Mouse (Mus musculus): ENCODE data around the gene Ccdc78. TPM values are rescaled to one million over a fixed set of nuclear protein-coding genes. Genes with fewer than 3 reads are reported as not detected.
A peak's percentile ranks its signal among the peaks of the same experiment; 100 is the strongest.

Ccdc78 gene
- polyA plus RNA-seq, 1 experiment from 2014 or later = 0.69 TPM

DNA sequence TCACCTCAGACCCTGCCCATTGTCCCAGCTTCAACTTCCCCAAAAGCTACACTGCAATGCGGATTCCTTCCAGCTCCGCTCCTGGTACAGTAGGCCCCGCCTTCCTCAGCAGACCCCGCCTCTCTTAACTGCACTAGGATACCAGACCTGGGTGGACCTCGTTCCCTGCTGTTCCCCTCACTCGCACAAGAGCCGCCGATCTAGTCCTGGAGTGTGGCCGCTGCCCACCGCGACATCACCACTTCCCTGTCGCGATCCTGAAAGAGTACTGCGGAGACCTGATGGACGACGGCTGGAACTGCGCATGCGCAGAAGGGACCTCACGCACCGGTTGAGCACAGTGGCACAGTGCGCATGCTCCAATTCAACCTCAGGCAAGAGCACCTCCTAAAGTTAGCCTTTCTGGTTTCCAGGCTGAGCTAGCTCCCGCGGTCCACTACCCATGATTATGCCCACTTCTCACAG, 1.1 kb upstream of the Ccdc78 start, which contains the start of gene Haghl:
TSS of gene Haghl (minus strand) at position 393 of the 465 bp plus-strand sequence.
- peak; percentile 88 for ATAC-seq (ENCODE audit: low FRiP score)
- peaks cover 62% of the 10 kb centered on the region for H3K36me3 ChIP-seq (replicated peaks)
- H3K9me3 ChIP-seq = no peaks in the 10 kb centered on the region
- WGBS = under 1% methylated on average over 23 of the region's 23 CpGs
- H3K4me2 ChIP-seq = peak within 1 kb of the TSS; percentile 88
- no peaks in the 10 kb centered on the region for H3K27me3 ChIP-seq
- peak within 1 kb of the TSS; percentile 65 for H3K4me3 ChIP-seq (replicated peaks)
- H3K4me1 ChIP-seq = peaks cover 24% of the 10 kb centered on the region
- peak within 1 kb of the TSS; percentile 91 for H3K27ac ChIP-seq
- H3K9ac ChIP-seq = peak within 1 kb of the TSS; percentile 73

DNA sequence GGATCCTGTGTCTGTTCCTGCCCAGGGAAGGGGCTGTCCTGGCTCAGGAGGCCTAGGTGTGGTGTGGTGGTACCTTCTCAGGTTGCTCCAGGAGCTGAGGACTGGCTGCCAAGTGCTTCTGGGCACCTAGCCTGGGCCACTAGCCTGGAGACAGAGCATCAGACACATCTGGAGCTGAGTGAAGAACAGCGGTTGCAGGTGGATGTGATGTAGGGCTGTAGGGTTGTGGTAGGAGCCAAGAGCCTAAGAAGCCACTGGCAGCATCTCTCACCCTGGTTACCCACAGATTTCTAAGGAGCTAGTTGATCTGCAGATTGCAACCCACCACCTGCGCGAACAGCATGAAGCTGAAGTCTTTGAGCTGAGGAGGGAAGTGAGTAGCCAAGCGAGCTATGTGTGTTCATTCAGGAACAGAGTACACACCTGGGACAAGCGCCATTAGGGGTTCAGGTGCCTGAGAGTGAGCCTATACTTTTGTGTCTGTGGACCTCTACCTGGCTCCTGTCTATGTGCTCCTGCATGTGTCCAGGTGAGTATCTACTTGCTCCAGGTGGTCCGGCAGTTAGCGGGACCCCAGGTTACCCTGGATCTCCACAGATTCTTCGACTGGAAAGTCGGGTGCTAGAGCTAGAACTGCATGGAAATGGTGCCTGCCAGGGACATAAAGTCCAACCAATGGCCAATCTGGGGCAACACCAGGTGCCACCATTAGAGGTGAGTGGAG, 563 bp downstream of the Ccdc78 start:
- Histone ChIP-seq H3K9me3 (no peaks in the 10 kb centered on the region), H3K4me2 (no peak overlapping the region), H3K4me3 (replicated peaks) (no peak overlapping the region), H3K9ac (no peak overlapping the region), H3K27ac (no peak overlapping the region), H3K36me3 (replicated peaks) (peaks cover 49% of the 10 kb centered on the region), H3K27me3 (no peaks in the 10 kb centered on the region), H3K4me1 (peaks cover 38% of the 10 kb centered on the region)
- ATAC-seq (ENCODE audit: low FRiP score) = no peak
- 92% methylated on average over 9 of the region's 9 CpGs for WGBS

DNA sequence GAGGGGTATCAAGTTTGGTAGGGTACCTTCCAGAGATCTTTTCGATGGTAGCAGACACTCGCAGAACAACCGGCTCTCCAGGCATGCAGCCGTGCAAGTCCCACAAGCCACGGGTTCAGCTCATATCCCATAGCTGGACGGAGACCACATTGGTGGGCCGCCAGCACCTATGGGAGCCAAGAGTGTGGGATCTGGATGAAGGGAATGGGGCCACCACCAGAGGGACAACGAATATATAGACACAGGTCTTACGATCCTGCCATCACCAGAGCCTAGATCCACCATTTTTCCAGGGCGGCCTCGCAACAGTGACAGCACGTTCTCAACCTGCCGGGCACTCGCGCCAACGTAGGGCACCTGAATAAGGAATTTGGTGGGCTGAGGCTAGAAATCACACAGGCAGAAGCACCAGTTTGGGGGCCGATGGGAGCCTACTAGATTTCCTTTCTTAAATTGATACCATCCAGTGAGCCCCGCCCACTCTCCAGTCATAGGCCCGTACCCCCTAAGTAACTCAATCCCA, 5.0 kb downstream of the Ccdc78 start:
- Histone ChIP-seq H3K27me3 (no peaks in the 10 kb centered on the region), H3K9ac (peak overlapping the region; percentile 81), H3K4me3 (replicated peaks) (peak overlapping the region; percentile 65), H3K4me2 (peak overlapping the region; percentile 88), H3K36me3 (replicated peaks) (peaks cover 24% of the 10 kb centered on the region), H3K27ac (peak overlapping the region; percentile 97), H3K9me3 (no peaks in the 10 kb centered on the region), H3K4me1 (peaks cover 54% of the 10 kb centered on the region)
- no peak for ATAC-seq (ENCODE audit: low FRiP score)
- WGBS = 28% methylated on average over 19 of the region's 19 CpGs

DNA sequence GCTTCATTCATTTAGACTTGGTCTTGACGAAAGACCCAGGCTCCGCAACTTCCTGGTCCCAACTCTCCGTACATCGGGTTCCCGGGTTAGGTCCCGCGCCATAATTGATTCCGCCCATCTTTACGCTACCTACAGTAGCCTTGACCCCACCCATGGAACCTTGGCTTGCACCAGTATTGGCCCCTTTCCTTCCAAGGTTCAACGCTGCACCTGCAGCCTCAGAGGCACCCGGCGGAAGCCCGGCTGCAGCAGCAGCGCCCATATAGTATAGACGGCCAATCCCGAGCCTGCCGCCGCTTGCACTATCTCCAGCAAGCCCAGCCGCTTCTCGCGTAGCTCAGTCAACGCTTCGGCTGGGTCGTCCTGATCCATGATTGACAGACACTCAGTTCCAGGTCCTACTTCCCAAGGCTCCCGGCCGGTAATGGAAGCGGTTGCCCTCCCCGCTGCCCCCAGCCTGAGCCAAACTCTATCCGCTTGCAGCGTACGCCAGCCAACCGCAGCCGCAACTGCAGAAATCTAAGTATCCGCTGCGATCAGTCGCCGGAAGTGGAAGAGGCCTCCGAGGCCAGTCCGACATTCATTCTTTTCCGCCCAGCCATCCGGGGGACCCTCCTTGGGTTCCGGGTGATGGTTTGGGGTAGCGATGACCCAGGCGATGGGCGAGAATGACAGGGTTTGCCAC, 5.6 kb downstream of the Ccdc78 start:
- Histone ChIP-seq H3K36me3 (replicated peaks) (peaks cover 24% of the 10 kb centered on the region), H3K4me2 (peak overlapping the region; percentile 88), H3K9ac (peak overlapping the region; percentile 81), H3K9me3 (no peaks in the 10 kb centered on the region), H3K27ac (peak overlapping the region; percentile 97), H3K27me3 (no peaks in the 10 kb centered on the region), H3K4me1 (peaks cover 59% of the 10 kb centered on the region), H3K4me3 (replicated peaks) (peak overlapping the region; percentile 65)
- WGBS = under 1% methylated on average over 45 of the region's 45 CpGs
- ATAC-seq (ENCODE audit: low FRiP score) = peak; percentile 57

DNA sequence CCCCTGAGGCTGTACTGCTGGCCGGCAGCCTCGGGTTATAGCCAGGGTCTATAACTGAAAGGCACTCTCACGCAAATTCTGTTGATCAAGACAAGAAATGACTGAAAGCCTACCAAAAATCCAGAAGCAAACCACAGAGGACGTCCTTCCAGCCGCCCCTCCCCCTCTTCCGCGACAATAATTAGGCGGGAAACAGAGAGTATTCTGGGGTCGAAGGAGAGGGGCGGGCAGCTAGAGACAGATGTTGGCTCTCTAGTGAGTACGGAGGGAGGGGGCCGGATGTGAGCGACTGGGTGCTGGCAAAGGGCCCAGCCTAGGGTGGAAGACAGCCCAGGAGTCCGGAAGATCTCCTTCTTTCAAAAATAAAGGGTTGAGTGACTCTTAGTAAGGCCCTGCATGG, 6.2 kb downstream of the Ccdc78 start, which contains the start of gene Fam173a:
TSS of gene Fam173a (minus strand) at position 287 of the 400 bp plus-strand sequence.
- Histone ChIP-seq H3K9ac (peak within 1 kb of the TSS; percentile 81), H3K4me2 (peak within 1 kb of the TSS; percentile 93), H3K4me3 (replicated peaks) (peak within 1 kb of the TSS; percentile 65), H3K27ac (peak within 1 kb of the TSS; percentile 97), H3K36me3 (replicated peaks) (peaks cover 19% of the 10 kb centered on the region), H3K4me1 (peaks cover 65% of the 10 kb centered on the region), H3K9me3 (no peaks in the 10 kb centered on the region), H3K27me3 (no peaks in the 10 kb centered on the region)
- ATAC-seq (ENCODE audit: low FRiP score) = peak; percentile 42; the same call in 1 of the 2 replicates
- 2% methylated on average over 14 of the region's 14 CpGs for WGBS

DNA sequence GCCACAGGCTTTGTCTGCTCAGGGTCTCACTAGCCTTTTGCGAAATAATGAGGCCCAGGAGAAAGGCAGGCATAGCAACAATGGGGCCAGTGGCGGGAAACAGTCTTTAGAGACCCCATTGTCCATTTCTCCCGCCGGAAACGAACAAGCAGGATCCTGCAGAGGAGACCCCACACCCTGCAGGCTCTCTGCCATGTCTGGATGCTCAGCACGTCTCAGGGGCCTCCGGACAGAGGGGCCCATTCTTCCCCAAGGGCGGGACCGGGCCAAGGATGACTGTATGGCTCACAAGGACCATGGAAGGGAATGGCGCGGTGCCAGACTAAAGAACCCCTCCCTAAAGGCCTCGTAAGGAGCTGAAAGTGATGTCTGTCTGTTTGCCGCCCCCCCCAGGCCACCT, 7.8 kb downstream of the Ccdc78 start:
- Histone ChIP-seq H3K9me3 (no peaks in the 10 kb centered on the region), H3K36me3 (replicated peaks) (peaks cover 7% of the 10 kb centered on the region), H3K4me3 (replicated peaks) (0 out of 2 replicates have a peak overlapping the region, but pooled peaks have one; percentile 82), H3K9ac (peak overlapping the region; percentile 80), H3K4me2 (peak overlapping the region; percentile 93), H3K27me3 (no peaks in the 10 kb centered on the region), H3K27ac (peak overlapping the region; percentile 97), H3K4me1 (peaks cover 65% of the 10 kb centered on the region)
- ATAC-seq (ENCODE audit: low FRiP score) = 0 out of 2 replicates have a peak, but pooled peaks have one; percentile 24
- WGBS = 10% methylated on average over 13 of the region's 13 CpGs

DNA sequence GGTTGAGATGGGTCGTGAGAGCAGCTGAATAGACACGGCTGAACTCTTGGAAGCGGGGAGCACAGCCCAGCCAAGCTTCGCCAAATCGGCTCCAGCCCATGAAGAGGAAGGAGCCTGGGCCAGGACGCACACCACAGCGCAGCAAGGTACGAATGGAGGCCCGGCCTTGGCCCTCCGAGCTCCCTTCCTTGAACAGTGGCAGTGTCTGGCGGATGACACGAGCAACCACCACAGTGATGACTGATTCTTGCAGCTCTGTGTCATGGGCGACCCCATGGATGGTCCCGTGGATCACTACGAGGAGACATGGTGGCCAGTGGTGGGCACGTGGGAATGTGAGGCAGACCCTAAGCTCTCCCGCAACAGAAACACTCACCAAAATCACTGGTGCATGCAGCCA, 8.6 kb downstream of the Ccdc78 start:
- peak overlapping the region; percentile 97 for H3K27ac ChIP-seq
- no peaks in the 10 kb centered on the region for H3K27me3 ChIP-seq
- H3K9me3 ChIP-seq = no peaks in the 10 kb centered on the region
- peak overlapping the region; percentile 82 for H3K4me3 ChIP-seq (replicated peaks)
- peaks cover 65% of the 10 kb centered on the region for H3K4me1 ChIP-seq
- no peak for ATAC-seq (ENCODE audit: low FRiP score)
- no peaks in the 10 kb centered on the region; the same call in 1 of the 2 replicates for H3K36me3 ChIP-seq (replicated peaks)
- peak overlapping the region; percentile 80 for H3K9ac ChIP-seq
- 47% methylated on average over 17 of the region's 17 CpGs for WGBS
- peak overlapping the region; percentile 93 for H3K4me2 ChIP-seq

DNA sequence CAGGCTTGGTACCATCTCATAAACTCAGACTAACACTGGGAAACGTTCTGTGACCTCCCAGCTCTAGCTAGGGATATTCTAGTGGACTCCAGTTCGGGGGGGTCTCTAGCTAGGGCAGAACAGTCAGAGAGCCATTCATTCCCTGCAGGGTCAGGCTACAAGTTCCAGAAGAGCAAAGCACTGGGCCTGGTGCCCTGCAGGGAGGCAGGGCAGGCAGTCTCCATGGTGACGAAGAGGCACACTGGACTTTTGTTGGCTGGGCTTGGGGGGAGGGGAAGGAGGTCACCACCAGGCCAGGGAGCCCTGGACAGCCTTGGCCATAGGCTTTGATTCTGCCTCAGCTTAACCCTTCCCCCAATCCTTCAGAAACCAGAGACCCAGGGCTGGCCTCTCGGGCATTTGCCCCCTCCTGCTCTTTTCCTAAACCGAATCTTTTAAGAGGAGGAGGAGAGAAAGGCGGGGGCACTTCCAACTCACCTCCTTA, 9.3 kb downstream of the Ccdc78 start, which contains the start of gene AC134908.4:
TSS of gene AC134908.4 (minus strand) at position 51 of the 484 bp plus-strand sequence.
- WGBS = 3% methylated on average over 6 of the region's 6 CpGs
- no peaks in the 10 kb centered on the region for H3K27me3 ChIP-seq
- no peaks in the 10 kb centered on the region; the same call in 1 of the 2 replicates for H3K36me3 ChIP-seq (replicated peaks)
- no peaks in the 10 kb centered on the region for H3K9me3 ChIP-seq
- H3K27ac ChIP-seq = peak within 1 kb of the TSS; percentile 97
- no peak for ATAC-seq (ENCODE audit: low FRiP score)
- peaks cover 63% of the 10 kb centered on the region for H3K4me1 ChIP-seq
- H3K4me3 ChIP-seq (replicated peaks) = peak within 1 kb of the TSS; percentile 82
- H3K9ac ChIP-seq = peak within 1 kb of the TSS; percentile 80
- peak within 1 kb of the TSS; percentile 93 for H3K4me2 ChIP-seq

DNA sequence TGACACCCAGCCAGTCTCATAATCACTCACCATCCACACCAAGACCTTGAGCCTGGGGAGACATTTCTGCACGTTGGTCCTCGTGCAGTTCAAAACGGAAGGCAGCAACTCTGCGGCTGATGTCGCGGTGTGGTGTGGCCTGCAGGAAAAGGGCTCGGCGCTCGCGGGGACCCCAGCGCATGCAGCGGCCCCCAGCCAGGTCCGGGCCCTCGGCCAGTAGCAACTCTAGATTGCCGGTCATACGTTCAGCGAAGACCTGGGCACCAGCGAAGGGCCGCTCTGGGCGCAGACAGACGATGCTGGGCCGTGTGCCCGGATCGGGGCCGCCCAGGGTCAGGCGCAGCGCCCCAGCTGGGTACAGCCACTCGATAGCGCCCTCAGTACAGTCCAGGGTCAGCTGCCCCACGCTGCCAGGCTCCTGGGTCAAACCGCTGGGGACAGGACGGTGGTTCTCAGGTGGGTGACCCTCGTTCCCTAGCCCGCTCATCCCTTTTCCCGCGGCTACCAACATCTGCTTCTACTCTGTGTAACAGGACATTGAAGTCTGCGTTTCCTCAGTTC, 9.9 kb downstream of the Ccdc78 start:
- Histone ChIP-seq H3K27me3 (no peaks in the 10 kb centered on the region), H3K27ac (peak overlapping the region; percentile 97), H3K9ac (peak overlapping the region; percentile 80), H3K4me2 (peak overlapping the region; percentile 93), H3K36me3 (replicated peaks) (no peaks in the 10 kb centered on the region), H3K4me1 (peaks cover 56% of the 10 kb centered on the region), H3K9me3 (no peaks in the 10 kb centered on the region), H3K4me3 (replicated peaks) (peak overlapping the region; percentile 82)
- ATAC-seq (ENCODE audit: low FRiP score) = no peak
- WGBS = under 1% methylated on average over 37 of the region's 37 CpGs

DNA sequence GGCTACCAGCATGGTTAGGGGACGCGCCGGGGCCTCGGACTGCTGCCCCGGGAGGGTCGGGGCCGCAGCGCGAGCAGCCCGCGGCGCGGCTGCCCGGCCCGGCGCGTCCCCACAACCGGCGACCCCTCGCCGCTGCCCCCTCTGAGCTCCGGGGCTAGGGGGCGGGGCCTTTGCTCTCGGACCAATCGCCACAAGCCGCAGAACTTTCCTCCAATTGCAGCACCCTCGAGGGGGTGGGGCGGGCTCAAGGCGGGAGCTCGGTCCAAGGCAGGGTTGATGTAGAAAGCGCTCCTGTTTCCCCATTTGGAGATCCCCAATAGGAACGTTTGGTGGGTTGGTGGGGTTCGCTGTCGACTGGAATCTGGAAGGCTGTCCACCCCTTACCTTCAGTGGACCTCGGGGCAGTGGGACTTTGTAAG, 10.6 kb downstream of the Ccdc78 start, which contains the start of gene Metrn:
TSS of gene Metrn (minus strand) at position 186 of the 419 bp plus-strand sequence.
- Histone ChIP-seq H3K9me3 (no peaks in the 10 kb centered on the region), H3K36me3 (replicated peaks) (no peaks in the 10 kb centered on the region), H3K4me1 (peaks cover 53% of the 10 kb centered on the region), H3K27ac (peak within 1 kb of the TSS; percentile 97), H3K4me3 (replicated peaks) (peak within 1 kb of the TSS; percentile 82), H3K27me3 (0 out of 2 replicates have a peak, but pooled peaks cover 3% of the 10 kb centered on the region), H3K9ac (peak within 1 kb of the TSS; percentile 80), H3K4me2 (peak within 1 kb of the TSS; percentile 93)
- ATAC-seq (ENCODE audit: low FRiP score) = peak; percentile 82
- under 1% methylated on average over 34 of the region's 35 CpGs for WGBS

DNA sequence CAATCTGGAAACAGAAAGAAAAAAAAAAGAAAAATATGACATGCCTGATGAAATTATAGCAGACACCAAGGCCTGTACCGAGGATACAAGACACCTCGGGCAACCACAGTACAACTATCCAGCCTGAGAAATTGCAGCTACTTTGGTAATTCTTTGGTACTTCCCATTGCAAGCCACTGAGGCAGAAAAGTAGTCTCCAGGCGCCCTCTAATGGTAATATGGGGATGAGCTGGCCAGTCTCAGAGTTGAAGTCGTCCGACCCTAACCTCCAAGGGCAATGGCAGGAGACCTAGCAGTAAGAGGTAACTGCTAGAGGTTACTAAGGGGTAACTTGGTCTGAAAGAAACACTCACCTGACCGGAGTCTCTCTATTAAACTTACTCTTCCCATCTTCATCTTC, 14.6 kb downstream of the Ccdc78 start:
- H3K27me3 ChIP-seq = 0 out of 2 replicates have a peak, but pooled peaks cover 3% of the 10 kb centered on the region
- H3K4me1 ChIP-seq = peaks cover 39% of the 10 kb centered on the region
- H3K4me3 ChIP-seq (replicated peaks) = no peak overlapping the region
- H3K27ac ChIP-seq = no peak overlapping the region
- no peak for ATAC-seq (ENCODE audit: low FRiP score)
- WGBS = 6% methylated on average over 6 of the region's 6 CpGs
- H3K9ac ChIP-seq = no peak overlapping the region
- no peak overlapping the region for H3K4me2 ChIP-seq
- H3K9me3 ChIP-seq = no peaks in the 10 kb centered on the region
- no peaks in the 10 kb centered on the region for H3K36me3 ChIP-seq (replicated peaks)

Data from forebrain, embryonic 12.5 days (tissue).